Mouse (Mus musculus): Measurements from ENCODE around the gene Fastk. TPM values are rescaled to one million over a fixed set of nuclear protein-coding genes. Genes with fewer than 3 reads are reported as not detected.
A peak's percentile ranks its signal among the peaks of the same experiment; 100 is the strongest.

Gene Fastk
- polyA plus RNA-seq, 1 experiment from 2014 or later = 100 TPM

DNA sequence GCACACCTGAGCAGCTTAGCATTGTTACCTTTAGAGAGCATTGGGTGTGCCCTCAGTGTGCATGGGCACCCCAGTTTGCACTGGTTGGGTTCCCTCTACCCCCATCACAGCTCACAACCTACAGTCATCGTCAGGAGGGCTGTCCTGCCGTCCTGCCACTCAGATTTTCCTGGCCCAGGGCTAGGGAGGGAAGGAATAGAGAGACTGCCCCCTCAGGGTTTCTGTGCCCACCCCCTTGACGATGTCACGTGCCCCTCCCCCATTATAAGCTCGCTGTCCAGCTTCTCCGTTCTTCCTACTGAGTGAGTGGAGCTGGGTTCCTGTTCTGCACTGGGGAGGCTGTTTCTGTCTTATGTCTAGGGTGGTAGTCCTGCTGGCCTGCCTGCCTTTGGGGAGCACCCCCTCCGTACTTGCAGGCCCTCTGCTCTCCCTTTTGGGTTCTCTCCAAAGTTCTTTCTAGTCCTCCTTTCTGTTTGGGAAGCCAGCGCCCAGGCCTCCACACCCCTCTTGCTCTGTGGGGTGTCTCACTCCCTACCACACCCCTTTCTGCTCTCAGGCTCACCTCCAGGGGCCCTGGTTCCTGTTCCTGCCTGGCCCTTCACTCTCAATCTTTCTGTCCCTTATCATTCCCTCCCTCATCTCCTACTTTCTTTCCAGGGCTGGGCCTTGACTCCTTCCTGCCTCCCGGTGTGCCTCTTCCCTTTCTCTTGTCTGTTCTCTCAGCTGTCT, 18.4 kb downstream of the Fastk start:
- peak overlapping the region; percentile 90; the same call in 1 of the 2 replicates for H3K27ac ChIP-seq (replicated peaks)
- peak overlapping the region; percentile 80 for H3K4me3 ChIP-seq
- H3K36me3 ChIP-seq (replicated peaks) = peaks cover 29% of the 10 kb centered on the region
- 9% methylated on average over 9 of the region's 9 CpGs for WGBS
- peak; percentile 18 for DNase-seq (ENCODE audit: low spot score)
- H3K9me3 ChIP-seq = no peaks in the 10 kb centered on the region
- peaks cover 24% of the 10 kb centered on the region for H3K27me3 ChIP-seq (replicated peaks; ENCODE audit: low read depth, poor library complexity, severe bottlenecking)
- peaks cover 67% of the 10 kb centered on the region for H3K4me1 ChIP-seq

GRCm38 (mm10) chr5:24426037-24426432, 19.1 kb downstream of the Fastk start:
- H3K4me1 ChIP-seq = peaks cover 67% of the 10 kb centered on the region

GRCm38 (mm10) chr5:24425421-24426036, 19.6 kb downstream of the Fastk start:
- Histone ChIP-seq H3K9me3 (no peaks in the 10 kb centered on the region), H3K4me3 (peak overlapping the region; percentile 80), H3K27ac (replicated peaks) (peak overlapping the region; percentile 90), H3K36me3 (replicated peaks) (peaks cover 27% of the 10 kb centered on the region), H3K4me1 (peaks cover 67% of the 10 kb centered on the region), H3K27me3 (replicated peaks; ENCODE audit: low read depth, poor library complexity, severe bottlenecking) (peaks cover 24% of the 10 kb centered on the region)
- DNase-seq (ENCODE audit: low spot score) = no peak
- under 1% methylated on average over 30 of the region's 30 CpGs for WGBS

More at GRCm38 (mm10) chr5:24426037-24426432, 19.1 kb downstream of the Fastk start:
- Histone ChIP-seq H3K9me3 (no peaks in the 10 kb centered on the region), H3K36me3 (replicated peaks) (peaks cover 27% of the 10 kb centered on the region), H3K27ac (replicated peaks) (peak overlapping the region; percentile 90), H3K27me3 (replicated peaks; ENCODE audit: low read depth, poor library complexity, severe bottlenecking) (peaks cover 24% of the 10 kb centered on the region), H3K4me3 (peak overlapping the region; percentile 80)
- peak; percentile 51 for DNase-seq (ENCODE audit: low spot score)
- under 1% methylated on average over 10 of the region's 10 CpGs for whole genome bisulfite sequencing

DNA sequence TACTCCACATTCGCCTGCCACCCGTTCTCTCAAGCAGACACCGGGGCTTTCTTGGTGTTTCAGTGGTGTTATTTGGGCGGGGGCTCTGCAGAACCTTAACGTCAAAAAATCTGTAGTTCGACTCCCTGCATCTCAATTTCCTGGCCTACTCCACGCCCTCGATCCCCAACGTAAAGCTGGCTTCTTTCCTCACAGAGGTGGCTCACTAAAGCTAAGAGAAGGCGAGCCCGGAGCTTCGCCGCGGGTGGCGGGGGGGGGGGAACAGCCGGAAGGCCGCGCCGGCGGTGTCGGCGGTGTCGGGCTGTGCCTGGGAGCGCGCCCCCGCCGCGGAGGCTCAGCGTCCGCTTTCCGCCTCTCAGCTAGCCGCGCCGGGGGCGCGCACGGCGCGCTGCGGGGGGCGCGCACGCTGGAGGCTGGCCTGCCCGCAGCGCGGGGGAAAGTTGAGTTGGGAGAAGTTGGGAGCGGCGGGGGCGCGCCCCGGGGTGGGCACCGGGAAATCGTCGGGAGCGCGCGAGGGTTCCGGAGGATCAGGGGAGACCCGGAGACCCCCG, 20.2 kb downstream of the Fastk start:
- H3K4me1 ChIP-seq = peaks cover 67% of the 10 kb centered on the region
- H3K36me3 ChIP-seq (replicated peaks) = peaks cover 27% of the 10 kb centered on the region
- DNase-seq (ENCODE audit: low spot score) = peak; percentile 92
- H3K4me3 ChIP-seq = peak overlapping the region; percentile 80
- H3K27me3 ChIP-seq (replicated peaks; ENCODE audit: low read depth, poor library complexity, severe bottlenecking) = peaks cover 24% of the 10 kb centered on the region
- H3K27ac ChIP-seq (replicated peaks) = peak overlapping the region; percentile 90
- 2% methylated on average over 59 of the region's 60 CpGs for WGBS
- H3K9me3 ChIP-seq = no peaks in the 10 kb centered on the region

DNA sequence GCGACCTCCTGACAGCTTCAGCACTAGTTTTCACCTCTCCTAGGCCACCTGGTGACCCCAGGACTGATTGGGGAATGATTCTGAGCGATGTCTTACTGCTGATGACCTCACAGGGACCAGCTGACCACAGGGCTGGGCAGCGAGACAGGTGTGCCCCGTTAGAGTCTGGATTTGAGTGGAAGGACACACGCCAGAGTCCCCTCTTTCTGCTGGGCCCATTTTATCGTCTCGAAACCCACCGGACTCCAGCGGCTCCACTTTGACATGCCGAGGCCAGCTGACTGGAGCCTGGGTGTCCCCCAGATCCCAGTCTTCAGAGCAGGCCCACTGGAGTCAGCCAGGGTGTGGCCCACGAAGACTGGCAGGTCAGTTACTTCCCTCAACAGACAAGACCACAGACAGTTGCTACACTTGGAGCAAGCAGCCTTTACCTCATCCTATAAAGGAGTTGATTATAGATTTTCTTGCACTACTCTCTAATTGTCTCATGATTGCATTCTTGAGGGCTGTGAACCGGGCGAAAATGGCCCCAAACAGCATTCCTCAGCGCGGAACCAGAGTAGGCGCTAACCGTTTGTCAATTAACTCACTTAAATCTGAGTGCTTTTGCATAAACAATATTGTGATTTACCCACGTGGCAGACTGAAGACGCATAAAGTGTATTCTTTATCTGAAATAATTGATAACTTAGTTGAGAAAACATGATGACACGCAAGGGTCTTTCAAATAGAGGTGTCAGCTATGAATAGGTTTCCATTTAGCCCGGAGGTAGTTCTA, 20.9 kb downstream of the Fastk start:
- H3K27ac ChIP-seq (replicated peaks) = peak overlapping the region; percentile 90
- peaks cover 24% of the 10 kb centered on the region for H3K27me3 ChIP-seq (replicated peaks; ENCODE audit: low read depth, poor library complexity, severe bottlenecking)
- no peaks in the 10 kb centered on the region for H3K9me3 ChIP-seq
- peaks cover 27% of the 10 kb centered on the region for H3K36me3 ChIP-seq (replicated peaks)
- WGBS = 16% methylated on average over 21 of the region's 21 CpGs
- peak overlapping the region; percentile 80 for H3K4me3 ChIP-seq
- no peak for DNase-seq (ENCODE audit: low spot score)
- H3K4me1 ChIP-seq = peaks cover 63% of the 10 kb centered on the region

DNA sequence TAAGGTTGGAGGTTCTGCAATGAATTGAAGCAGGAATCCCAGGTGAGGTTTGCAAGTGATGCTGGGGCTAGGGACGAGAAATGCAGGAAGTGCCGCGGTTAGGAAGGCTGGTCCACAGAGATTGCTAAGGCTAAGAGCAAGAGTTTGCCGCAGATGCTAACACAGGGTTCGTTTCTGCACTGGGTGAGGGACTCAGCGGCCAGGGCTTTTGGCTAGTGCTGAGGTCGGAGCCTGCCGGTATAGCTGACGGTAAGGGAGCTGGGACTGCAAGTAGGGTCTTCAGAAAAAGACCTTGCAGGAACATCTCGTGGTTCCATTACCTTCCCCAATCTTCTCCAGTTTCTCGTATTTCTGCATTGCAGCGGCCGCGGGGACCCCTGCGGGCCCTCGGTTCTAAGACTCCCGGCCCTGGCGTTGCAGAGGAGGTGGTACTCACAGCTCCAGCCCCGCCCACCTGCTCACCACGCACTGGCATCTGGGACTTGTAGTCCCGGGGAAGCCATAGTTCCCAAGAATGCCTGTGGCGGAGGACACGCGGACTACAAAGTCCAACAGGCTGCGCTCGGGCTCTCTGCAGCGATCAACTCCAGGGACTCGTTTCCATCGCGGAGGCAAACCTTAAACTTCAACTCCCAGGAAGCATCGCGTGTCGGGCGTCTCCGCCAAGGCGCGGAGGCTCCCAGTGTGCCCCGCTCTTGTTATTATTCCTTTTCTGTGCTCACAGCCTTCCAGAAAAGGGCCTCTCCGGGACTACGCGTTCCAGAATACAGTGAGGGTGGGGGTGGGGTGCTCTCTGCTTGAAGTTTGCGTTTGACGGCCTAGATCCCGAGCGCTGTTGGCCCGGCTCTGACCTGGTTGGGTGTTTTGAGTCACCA, 21.7 kb downstream of the Fastk start, which contains the start of the genes Cdk5 and Slc4a2:
Gene Cdk5 (minus strand): TSS at position 402 of the 875 bp plus-strand sequence.
Gene Slc4a2 (plus strand): TSS at position 709 of the 875 bp plus-strand sequence.
- H3K27me3 ChIP-seq (replicated peaks; ENCODE audit: low read depth, poor library complexity, severe bottlenecking) = peaks cover 24% of the 10 kb centered on the region
- peaks cover 35% of the 10 kb centered on the region for H3K36me3 ChIP-seq (replicated peaks)
- under 1% methylated on average over 46 of the region's 46 CpGs for WGBS
- peak within 1 kb of the TSS; percentile 80 for H3K4me3 ChIP-seq
- peak within 1 kb of the TSS; percentile 90 for H3K27ac ChIP-seq (replicated peaks)
- peaks cover 55% of the 10 kb centered on the region for H3K4me1 ChIP-seq
- H3K9me3 ChIP-seq = no peaks in the 10 kb centered on the region
- peak; percentile 98 for DNase-seq (ENCODE audit: low spot score)

- peaks cover 40% of the 10 kb centered on the region for H3K4me1 ChIP-seq
- H3K27ac ChIP-seq (replicated peaks) = no peak overlapping the region
- no peak for DNase-seq (ENCODE audit: low spot score)
- no peaks in the 10 kb centered on the region for H3K9me3 ChIP-seq
- 86% methylated on average over 9 of the region's 9 CpGs for WGBS
- peaks cover 40% of the 10 kb centered on the region for H3K36me3 ChIP-seq (replicated peaks)
- no peak overlapping the region for H3K4me3 ChIP-seq
- 0 out of 2 replicates have a peak, but pooled peaks cover 2% of the 10 kb centered on the region for H3K27me3 ChIP-seq (replicated peaks; ENCODE audit: low read depth, poor library complexity, severe bottlenecking)
These were observed 24.7 kb downstream of the Fastk start for GRCm38 (mm10) chr5:24420381-24420780.

- 90% methylated on average over 10 of the region's 10 CpGs for WGBS
- Histone ChIP-seq H3K4me3 (no peak overlapping the region), H3K9me3 (no peaks in the 10 kb centered on the region), H3K27me3 (replicated peaks; ENCODE audit: low read depth, poor library complexity, severe bottlenecking) (0 out of 2 replicates have a peak, but pooled peaks cover 9% of the 10 kb centered on the region), H3K36me3 (replicated peaks) (peaks cover 40% of the 10 kb centered on the region), H3K27ac (replicated peaks) (no peak overlapping the region), H3K4me1 (peaks cover 38% of the 10 kb centered on the region)
- DNase-seq (ENCODE audit: low spot score) = no peak
These were observed 27.5 kb downstream of the Fastk start for GRCm38 (mm10) chr5:24417587-24417986.

- Histone ChIP-seq H3K4me1 (peaks cover 31% of the 10 kb centered on the region), H3K36me3 (replicated peaks) (peaks cover 35% of the 10 kb centered on the region), H3K27ac (replicated peaks) (no peak overlapping the region), H3K27me3 (replicated peaks; ENCODE audit: low read depth, poor library complexity, severe bottlenecking) (0 out of 2 replicates have a peak, but pooled peaks cover 9% of the 10 kb centered on the region), H3K4me3 (peak overlapping the region; percentile 27), H3K9me3 (no peaks in the 10 kb centered on the region)
- DNase-seq (ENCODE audit: low spot score) = peak; percentile 75
- 4% methylated on average over 21 of the region's 21 CpGs for WGBS
These were observed 28.8 kb downstream of the Fastk start for GRCm38 (mm10) chr5:24416222-24416736.

DNA sequence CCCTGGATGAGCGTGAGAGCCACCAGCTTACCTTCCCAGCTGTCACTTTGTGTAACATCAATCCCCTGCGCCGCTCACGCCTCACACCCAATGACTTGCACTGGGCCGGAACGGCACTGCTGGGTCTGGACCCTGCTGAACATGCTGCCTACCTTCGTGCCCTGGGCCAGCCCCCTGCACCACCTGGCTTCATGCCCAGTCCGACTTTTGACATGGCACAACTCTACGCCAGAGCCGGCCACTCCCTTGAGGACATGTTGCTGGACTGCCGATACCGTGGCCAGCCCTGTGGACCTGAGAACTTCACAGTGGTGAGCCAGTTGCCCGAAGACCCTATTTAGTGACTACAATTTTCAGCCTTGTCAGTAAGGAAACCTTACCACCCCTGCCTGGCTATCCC, 31.1 kb downstream of the Fastk start:
- WGBS = 87% methylated on average over 13 of the region's 13 CpGs
- H3K9me3 ChIP-seq = no peaks in the 10 kb centered on the region
- H3K4me3 ChIP-seq = no peak overlapping the region
- H3K27me3 ChIP-seq (replicated peaks; ENCODE audit: low read depth, poor library complexity, severe bottlenecking) = 0 out of 2 replicates have a peak, but pooled peaks cover 9% of the 10 kb centered on the region
- H3K4me1 ChIP-seq = peaks cover 31% of the 10 kb centered on the region
- peaks cover 15% of the 10 kb centered on the region for H3K36me3 ChIP-seq (replicated peaks)
- no peak for DNase-seq (ENCODE audit: low spot score)
- 0 out of 2 replicates have a peak overlapping the region, but pooled peaks have one; percentile 21 for H3K27ac ChIP-seq (replicated peaks)

Data from embryonic facial prominence, embryonic 10.5 days (tissue).